Mouse (Mus musculus) layer of hippocampus, postnatal 10 days (tissue): ENCODE results near the gene Adamts14. TPM values are rescaled to one million over a fixed set of nuclear protein-coding genes. Genes with fewer than 3 reads are reported as not detected.

Experiments used
- DNase-seq, 2 experiments: peaks; one replicate each; pipeline ENCODE4 v3.0.0; 2021; ENCODE audit warnings: low spot score in 2 of 2
- long read RNA-seq: library from polyadenylated mRNA; stranded (forward); transcript quantifications from one replicate; pipeline ENCODE4 v2.0.0, GENCODE M21; 2023
- total RNA-seq, 2 experiments: library from RNA; stranded (reverse); gene quantifications; 2 replicates each; pipeline ENCODE4 v1.2.3; 2021

Adamts14 gene
- total RNA-seq, result 1 to 10 TPM; 1.2 to 1.4 TPM
- long read RNA-seq, partial matches to known transcripts, result 0 of 1 reads
- long read RNA-seq, other reads (novel, unspliced or antisense), result 1 of 1 reads

GRCm38 (mm10) chr10:61273081-61273843 is at the start of gene Adamts14:
TSS of gene Adamts14 (minus strand) at chr10:61273438.
- peak in 1 of 2 experiments; percentile 44 for DNase-seq

- DNase-seq, result no peak
Measured at GRCm38 (mm10) chr10:61318527-61318926, 45.3 kb upstream of the Adamts14 start.

GRCm38 (mm10) chr10:61315324-61315880 is 42.2 kb upstream of the Adamts14 start:
- DNase-seq, result no peak

- no peak for DNase-seq
Measured at GRCm38 (mm10) chr10:61313750-61314149, 40.5 kb upstream of the Adamts14 start.

- DNase-seq, result no peak
Measured at GRCm38 (mm10) chr10:61312754-61313153, 39.5 kb upstream of the Adamts14 start.

GRCm38 (mm10) chr10:61312159-61312558 is 38.9 kb upstream of the Adamts14 start:
- no peak for DNase-seq

GRCm38 (mm10) chr10:61308706-61309320 is 35.6 kb upstream of the Adamts14 start:
- no peak for DNase-seq

GRCm38 (mm10) chr10:61305928-61306590 is 32.8 kb upstream of the Adamts14 start:
- no peak for DNase-seq

- no peak for DNase-seq
Measured at GRCm38 (mm10) chr10:61304046-61304445, 30.8 kb upstream of the Adamts14 start.

GRCm38 (mm10) chr10:61300996-61301395 is 27.8 kb upstream of the Adamts14 start:
- DNase-seq, result no peak

- no peak for DNase-seq
Measured at GRCm38 (mm10) chr10:61297477-61297876, 24.2 kb upstream of the Adamts14 start, which contains the start of gene Prf1. TSS of gene Prf1 (plus strand) at chr10:61297833.

- DNase-seq, result no peak
Measured at GRCm38 (mm10) chr10:61296713-61297445, 23.6 kb upstream of the Adamts14 start.

- no peak for DNase-seq
Measured at GRCm38 (mm10) chr10:61294242-61294641, 21.0 kb upstream of the Adamts14 start.

- no peak for DNase-seq
Measured at GRCm38 (mm10) chr10:61290479-61290878, 17.2 kb upstream of the Adamts14 start.

- DNase-seq, result no peak
Measured at GRCm38 (mm10) chr10:61290016-61290415, 16.8 kb upstream of the Adamts14 start.

GRCm38 (mm10) chr10:61286246-61286645 is 13.0 kb upstream of the Adamts14 start:
- no peak for DNase-seq

- DNase-seq, result no peak
Measured at GRCm38 (mm10) chr10:61285271-61285670, 12.0 kb upstream of the Adamts14 start.

GRCm38 (mm10) chr10:61284309-61284708 is 11.1 kb upstream of the Adamts14 start:
- DNase-seq, result no peak

- no peak for DNase-seq
Measured at GRCm38 (mm10) chr10:61281115-61281514, 7.9 kb upstream of the Adamts14 start.

- no peak for DNase-seq
Measured at GRCm38 (mm10) chr10:61277918-61278674, 4.9 kb upstream of the Adamts14 start.
